Mouse (Mus musculus) embryo, embryonic 10.5 days (tissue): ENCODE data around the gene Fabp7.

ENCODE experiments used
- DNase-seq: peaks from one replicate; pipeline ENCODE4 v3.0.0-alpha.2; 2015; ENCODE audit warnings: low spot score

The Fabp7 gene

GRCm38 (mm10) chr10:57784876-57785150, at the start of gene Fabp7:
TSS of gene Fabp7 (plus strand) at chr10:57784881.
- no peak for DNase-seq

GRCm38 (mm10) chr10:57740733-57741132, 43.9 kb upstream of the Fabp7 start:
- DNase-seq, result no peak

- DNase-seq, result no peak
These were observed 43.3 kb upstream of the Fabp7 start for GRCm38 (mm10) chr10:57741351-57741750.

- no peak for DNase-seq
These were observed 41.6 kb upstream of the Fabp7 start for GRCm38 (mm10) chr10:57743045-57743444.

- DNase-seq, result peak; percentile 86
These were observed 41.1 kb upstream of the Fabp7 start for GRCm38 (mm10) chr10:57743606-57744016.

GRCm38 (mm10) chr10:57744128-57744765, 40.4 kb upstream of the Fabp7 start:
- peak; percentile 2 for DNase-seq

GRCm38 (mm10) chr10:57745452-57745851, 39.2 kb upstream of the Fabp7 start:
- DNase-seq, result no peak

GRCm38 (mm10) chr10:57747127-57747526, 37.6 kb upstream of the Fabp7 start:
- DNase-seq, result no peak

- no peak for DNase-seq
These were observed 31.3 kb upstream of the Fabp7 start for GRCm38 (mm10) chr10:57753343-57753742.

GRCm38 (mm10) chr10:57755201-57755736, 29.4 kb upstream of the Fabp7 start:
- no peak for DNase-seq

GRCm38 (mm10) chr10:57758999-57759398, 25.7 kb upstream of the Fabp7 start:
- no peak for DNase-seq

GRCm38 (mm10) chr10:57760694-57761093, 24.0 kb upstream of the Fabp7 start:
- no peak for DNase-seq

GRCm38 (mm10) chr10:57763044-57763443, 21.6 kb upstream of the Fabp7 start:
- no peak for DNase-seq

GRCm38 (mm10) chr10:57783289-57784130, 1.2 kb upstream of the Fabp7 start:
- DNase-seq, result peak; percentile 42

GRCm38 (mm10) chr10:57784131-57784875, 378 bp upstream of the Fabp7 start:
- DNase-seq, result peak; percentile 88

GRCm38 (mm10) chr10:57785552-57785951, 871 bp downstream of the Fabp7 start:
- peak; percentile 7 for DNase-seq

- no peak for DNase-seq
These were observed 8.3 kb downstream of the Fabp7 start for GRCm38 (mm10) chr10:57792957-57793356.

- no peak for DNase-seq
These were observed 9.3 kb downstream of the Fabp7 start, which contains the start of gene Smpdl3a for GRCm38 (mm10) chr10:57794018-57794417. TSS of gene Smpdl3a (plus strand) at chr10:57794335.

- peak; percentile 51 for DNase-seq
These were observed 10.1 kb downstream of the Fabp7 start for GRCm38 (mm10) chr10:57794491-57795461.

GRCm38 (mm10) chr10:57795542-57795941, 10.9 kb downstream of the Fabp7 start:
- DNase-seq, result no peak

- DNase-seq, result peak; percentile 48
These were observed 11.4 kb downstream of the Fabp7 start for GRCm38 (mm10) chr10:57796057-57796456.
